Mouse (Mus musculus): ENCODE measurements around the gene B4galt4. TPM values are rescaled to one million over a fixed set of nuclear protein-coding genes. Genes with fewer than 3 reads are reported as not detected.

B4galt4 gene
- polyA plus RNA-seq (2014; fragmentation: Nextera tagmentation; extraction: Ambion mirVana), result 28.3 and 29.9 TPM in 2 replicates

DNA sequence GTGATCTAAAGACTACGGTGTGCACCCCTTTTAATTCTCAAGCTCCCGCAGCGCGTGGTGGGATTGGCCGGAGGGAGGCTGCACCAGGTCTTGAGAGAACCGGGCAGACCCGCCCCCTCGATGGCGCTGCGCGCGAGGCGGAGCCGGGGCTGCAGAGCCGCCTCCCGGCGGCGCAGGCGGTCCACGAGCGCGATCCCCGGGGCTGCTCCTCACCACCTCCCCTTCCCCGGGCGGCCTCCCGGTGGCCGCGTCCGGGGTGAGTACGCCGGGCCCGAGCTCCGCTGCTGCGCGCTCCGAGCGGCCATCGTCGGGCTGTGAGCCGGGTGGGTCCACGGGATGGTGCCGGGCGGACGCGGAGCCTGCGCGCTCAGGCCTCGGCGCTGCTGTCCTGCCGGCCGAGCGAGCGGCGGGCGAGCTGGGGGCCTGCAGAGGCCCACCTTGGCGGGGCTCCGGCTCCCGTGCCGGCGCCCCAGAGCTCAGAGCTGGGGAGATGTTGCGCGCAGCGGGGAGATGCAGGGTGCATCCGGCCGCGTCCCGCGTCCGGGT is at the start of gene B4galt4:
Gene B4galt4 (plus strand): TSS at position 152 of the 546 bp plus-strand sequence.
- no peaks in the 10 kb centered on the region for H3K9me3 ChIP-seq (ENCODE audit: control insufficient read depth, low read length)
- H3K27me3 ChIP-seq (ENCODE audit: control insufficient read depth, insufficient read depth, low read length), result no peaks in the 10 kb centered on the region; the same call in 1 of the 2 replicates
- no peaks in the 10 kb centered on the region for H3K4me1 ChIP-seq (replicated peaks; ENCODE audit: control insufficient read depth, insufficient read depth, low read length)
- DNase-seq (ENCODE audit: low spot score) (peak; percentile 87), ATAC-seq (replicated peaks; ENCODE audit: low FRiP score) (peak; percentile 94)
- H3K4me3 ChIP-seq (ENCODE audit: low read depth, low read length), result peak within 1 kb of the TSS; percentile 78
- peak within 1 kb of the TSS; percentile 50 for H3K27ac ChIP-seq (ENCODE audit: low read depth, low read length)
- WGBS, result 0% methylated on average over 66 of the region's 69 CpGs
- peak within 1 kb of the TSS; percentile 88 for H3K4me2 ChIP-seq (ENCODE audit: low read depth, low read length, severe bottlenecking)
- H3K9ac ChIP-seq (ENCODE audit: low read length), result peak within 1 kb of the TSS; percentile 78
- no peaks in the 10 kb centered on the region for H3K36me3 ChIP-seq (ENCODE audit: control insufficient read depth, insufficient read depth, low read length)

DNA sequence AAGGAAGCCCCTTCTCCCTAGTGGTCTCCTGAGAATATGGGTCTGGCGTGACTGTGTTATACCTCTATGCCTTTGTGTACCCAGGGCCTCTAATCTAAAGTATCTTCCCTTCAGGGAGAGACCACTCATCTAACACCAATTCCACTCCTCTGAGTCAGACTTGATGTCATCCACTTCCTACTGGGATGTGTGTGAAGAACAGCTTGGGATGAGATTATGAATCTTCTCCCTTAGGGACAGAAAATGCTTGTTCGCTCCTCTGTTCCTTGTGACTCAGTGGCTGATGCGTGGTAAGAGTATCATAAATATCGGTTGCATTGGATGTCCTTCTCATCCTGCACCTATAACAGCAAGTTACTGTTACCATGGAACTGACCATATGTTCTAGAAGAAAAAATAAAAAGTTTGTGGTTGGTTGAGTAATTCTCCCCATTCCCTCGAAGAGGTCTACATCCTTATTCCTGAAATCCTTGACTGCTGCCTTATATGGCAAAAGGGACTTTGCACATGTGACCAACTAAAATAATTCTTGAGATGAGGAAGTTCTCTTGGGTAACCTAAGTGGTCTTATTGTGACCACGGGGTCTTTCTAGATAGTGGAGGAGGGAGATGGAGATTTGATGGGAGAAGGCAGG is 47.0 kb upstream of the B4galt4 start:
- WGBS, result 90% methylated on average over 6 of the region's 6 CpGs

DNA sequence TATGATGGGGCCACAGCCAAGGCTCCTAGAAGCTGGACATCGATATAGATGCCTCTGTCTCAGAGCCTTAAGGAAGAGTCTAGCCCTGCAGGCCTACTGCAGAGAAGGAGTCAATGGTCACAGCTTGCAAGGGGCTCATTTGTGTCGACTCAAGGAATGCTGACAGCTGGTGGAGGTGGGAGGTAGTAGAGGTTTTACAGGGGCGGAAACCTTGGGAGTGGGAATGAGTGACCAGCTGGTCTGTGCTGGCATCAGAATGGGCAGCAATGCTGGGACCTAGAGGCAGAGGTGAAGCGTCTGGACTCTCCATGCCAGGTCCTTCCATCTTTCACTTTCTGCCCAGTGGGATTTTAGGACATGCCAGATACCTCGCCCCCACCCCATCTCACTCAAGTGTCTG is 46.5 kb upstream of the B4galt4 start:
- Histone ChIP-seq H3K9ac (ENCODE audit: low read length) (no peak overlapping the region), H3K27me3 (ENCODE audit: control insufficient read depth, insufficient read depth, low read length) (no peaks in the 10 kb centered on the region), H3K4me3 (ENCODE audit: low read depth, low read length) (no peak overlapping the region), H3K9me3 (ENCODE audit: control insufficient read depth, low read length) (no peaks in the 10 kb centered on the region), H3K4me1 (replicated peaks; ENCODE audit: control insufficient read depth, insufficient read depth, low read length) (no peaks in the 10 kb centered on the region), H3K36me3 (ENCODE audit: control insufficient read depth, insufficient read depth, low read length) (no peaks in the 10 kb centered on the region), H3K27ac (ENCODE audit: low read depth, low read length) (no peak overlapping the region), H3K4me2 (ENCODE audit: low read depth, low read length, severe bottlenecking) (no peak overlapping the region)
- 83% methylated on average over 5 of the region's 5 CpGs for WGBS
- ATAC-seq (replicated peaks; ENCODE audit: low FRiP score) (no peak), DNase-seq (ENCODE audit: low spot score) (no peak)

More for the DNA sequence above, 47.0 kb upstream of the B4galt4 start:
- Histone ChIP-seq H3K4me3 (ENCODE audit: low read depth, low read length) (no peak overlapping the region), H3K4me2 (ENCODE audit: low read depth, low read length, severe bottlenecking) (no peak overlapping the region), H3K27ac (ENCODE audit: low read depth, low read length) (no peak overlapping the region), H3K36me3 (ENCODE audit: control insufficient read depth, insufficient read depth, low read length) (no peaks in the 10 kb centered on the region), H3K9me3 (ENCODE audit: control insufficient read depth, low read length) (no peaks in the 10 kb centered on the region), H3K4me1 (replicated peaks; ENCODE audit: control insufficient read depth, insufficient read depth, low read length) (no peaks in the 10 kb centered on the region), H3K27me3 (ENCODE audit: control insufficient read depth, insufficient read depth, low read length) (no peaks in the 10 kb centered on the region), H3K9ac (ENCODE audit: low read length) (no peak overlapping the region)
- DNase-seq (ENCODE audit: low spot score), result no peak
- no peak for ATAC-seq (replicated peaks; ENCODE audit: low FRiP score)

DNA sequence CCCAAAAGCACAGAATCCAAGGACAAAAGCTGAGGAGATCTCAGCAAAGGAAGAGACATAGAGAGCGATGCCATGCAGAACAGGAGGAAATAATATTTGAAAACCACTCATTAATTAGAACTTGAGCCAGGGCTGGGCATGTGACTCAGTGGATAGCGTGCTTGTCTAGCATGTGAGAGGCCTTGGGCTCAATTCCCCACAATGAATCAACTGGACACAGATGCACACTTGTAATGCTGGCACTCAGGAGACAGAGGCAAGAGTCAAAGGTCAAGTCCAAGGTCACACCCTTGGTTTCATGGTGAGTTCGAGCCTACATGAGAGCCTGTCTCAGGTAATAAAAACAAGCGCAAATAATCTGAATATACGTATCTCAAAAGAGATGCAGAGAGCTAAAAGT is 44.5 kb upstream of the B4galt4 start:
- 88% methylated on average over 5 of the region's 5 CpGs for WGBS
- no peak overlapping the region for H3K9ac ChIP-seq (ENCODE audit: low read length)
- H3K27ac ChIP-seq (ENCODE audit: low read depth, low read length), result no peak overlapping the region
- H3K4me2 ChIP-seq (ENCODE audit: low read depth, low read length, severe bottlenecking), result no peak overlapping the region
- H3K4me3 ChIP-seq (ENCODE audit: low read depth, low read length), result no peak overlapping the region
- no peaks in the 10 kb centered on the region for H3K27me3 ChIP-seq (ENCODE audit: control insufficient read depth, insufficient read depth, low read length)
- H3K9me3 ChIP-seq (ENCODE audit: control insufficient read depth, low read length), result no peaks in the 10 kb centered on the region
- DNase-seq (ENCODE audit: low spot score) (no peak), ATAC-seq (replicated peaks; ENCODE audit: low FRiP score) (no peak)
- no peaks in the 10 kb centered on the region for H3K36me3 ChIP-seq (ENCODE audit: control insufficient read depth, insufficient read depth, low read length)
- H3K4me1 ChIP-seq (replicated peaks; ENCODE audit: control insufficient read depth, insufficient read depth, low read length), result peaks cover 3% of the 10 kb centered on the region; the same call in 1 of the 2 replicates

DNA sequence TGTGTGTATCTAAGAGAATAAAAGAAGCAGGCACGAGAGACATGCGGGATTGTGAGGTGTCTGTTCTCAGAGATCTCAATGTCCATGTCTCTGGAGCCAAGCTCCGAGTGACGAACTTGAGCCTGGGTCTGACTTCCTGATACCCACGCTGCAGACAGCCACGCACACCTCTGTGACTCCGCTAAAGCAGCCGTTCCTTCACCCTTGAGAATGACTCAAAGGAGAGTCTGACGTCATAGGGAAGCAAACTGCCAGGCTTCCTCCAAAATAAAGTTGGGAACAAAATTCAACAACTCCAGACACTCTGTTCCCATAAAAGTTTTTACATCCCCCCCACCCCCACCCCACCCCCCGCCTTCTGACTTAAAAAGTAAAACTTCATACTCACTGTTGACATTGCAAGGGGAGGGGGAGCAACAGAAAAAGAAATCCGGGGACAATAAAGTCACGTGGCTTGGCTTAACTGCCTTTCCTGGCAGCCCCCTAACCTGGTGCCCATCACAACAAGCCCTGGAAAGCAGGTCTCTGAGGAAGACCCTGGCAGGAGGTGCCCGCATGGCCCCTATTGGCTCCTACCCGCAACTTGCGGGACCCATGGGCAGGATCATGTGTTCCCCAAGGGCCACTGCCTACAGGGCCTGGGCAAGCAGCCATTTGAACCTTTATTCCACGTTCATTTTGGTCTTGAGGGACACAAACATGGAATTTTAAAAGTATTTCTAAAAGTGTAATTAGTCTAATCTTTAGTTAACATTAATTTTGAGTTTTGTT is 41.5 kb upstream of the B4galt4 start:
- Histone ChIP-seq H3K9ac (ENCODE audit: low read length) (no peak overlapping the region), H3K36me3 (ENCODE audit: control insufficient read depth, insufficient read depth, low read length) (no peaks in the 10 kb centered on the region), H3K9me3 (ENCODE audit: control insufficient read depth, low read length) (no peaks in the 10 kb centered on the region), H3K4me1 (replicated peaks; ENCODE audit: control insufficient read depth, insufficient read depth, low read length) (peaks cover 3% of the 10 kb centered on the region; the same call in 1 of the 2 replicates), H3K4me2 (ENCODE audit: low read depth, low read length, severe bottlenecking) (no peak overlapping the region), H3K27ac (ENCODE audit: low read depth, low read length) (no peak overlapping the region), H3K27me3 (ENCODE audit: control insufficient read depth, insufficient read depth, low read length) (no peaks in the 10 kb centered on the region), H3K4me3 (ENCODE audit: low read depth, low read length) (no peak overlapping the region)
- ATAC-seq (replicated peaks; ENCODE audit: low FRiP score) (no peak), DNase-seq (ENCODE audit: low spot score) (no peak)
- WGBS, result 83% methylated on average over 16 of the region's 16 CpGs

DNA sequence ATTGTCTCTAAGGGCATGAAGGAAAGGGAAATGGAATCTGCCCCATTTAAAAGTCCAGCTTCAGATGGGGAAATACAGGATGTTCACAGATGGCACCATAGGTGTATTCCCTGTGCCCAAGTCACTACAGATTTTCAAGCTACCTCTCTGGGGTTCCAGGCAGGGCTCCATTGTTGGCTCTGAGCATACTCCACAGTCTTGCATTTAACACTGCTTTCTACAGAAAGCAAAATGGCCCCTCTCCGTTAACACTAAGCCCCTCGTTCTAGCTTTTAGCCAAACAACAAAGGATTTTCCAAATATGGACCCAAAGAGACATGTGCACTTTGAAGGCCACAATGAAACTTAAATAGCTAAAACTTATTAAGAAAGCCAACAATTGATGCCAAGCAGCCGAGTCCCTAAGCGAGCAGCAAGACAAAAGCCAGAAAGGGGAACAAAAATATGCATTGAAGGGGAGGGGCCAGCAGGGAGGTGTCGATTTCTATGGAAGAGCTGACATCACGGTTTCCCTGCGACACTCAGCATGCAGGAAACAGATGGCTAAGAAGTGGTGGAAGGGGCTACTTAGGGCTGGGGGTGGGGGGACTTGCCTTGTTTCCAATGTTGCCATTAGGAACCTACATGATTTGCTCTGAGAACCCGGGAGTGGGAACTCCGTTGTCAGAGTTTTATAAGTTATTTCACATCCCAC is 40.4 kb upstream of the B4galt4 start:
- DNase-seq (ENCODE audit: low spot score), result no peak

DNA sequence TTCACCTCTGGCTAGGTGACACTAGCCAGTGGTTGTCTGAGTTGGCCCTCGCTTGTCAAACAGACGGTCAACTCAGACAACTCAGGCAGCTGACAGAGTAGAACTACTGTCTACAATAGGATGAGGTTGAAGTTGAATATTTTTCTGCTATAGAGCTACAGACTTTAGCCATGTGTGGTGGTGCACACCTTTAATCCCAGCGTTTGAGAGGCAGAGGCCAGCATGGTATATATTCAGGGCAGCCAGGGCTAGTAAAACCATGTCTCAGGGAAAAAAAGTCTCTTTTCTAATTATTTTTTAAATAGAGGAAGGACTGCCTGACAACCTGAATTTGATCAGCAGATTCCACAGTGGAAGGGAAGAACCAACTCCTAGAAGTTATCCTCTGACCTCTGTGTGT is 39.7 kb upstream of the B4galt4 start:
- H3K4me2 ChIP-seq (ENCODE audit: low read depth, low read length, severe bottlenecking), result no peak overlapping the region
- no peaks in the 10 kb centered on the region for H3K9me3 ChIP-seq (ENCODE audit: control insufficient read depth, low read length)
- no peaks in the 10 kb centered on the region for H3K36me3 ChIP-seq (ENCODE audit: control insufficient read depth, insufficient read depth, low read length)
- no peaks in the 10 kb centered on the region for H3K27me3 ChIP-seq (ENCODE audit: control insufficient read depth, insufficient read depth, low read length)
- H3K27ac ChIP-seq (ENCODE audit: low read depth, low read length), result no peak overlapping the region
- WGBS, result 85% methylated on average over 3 of the region's 3 CpGs
- ATAC-seq (replicated peaks; ENCODE audit: low FRiP score), result no peak
- no peak overlapping the region for H3K4me3 ChIP-seq (ENCODE audit: low read depth, low read length)
- peaks cover 3% of the 10 kb centered on the region; the same call in 1 of the 2 replicates for H3K4me1 ChIP-seq (replicated peaks; ENCODE audit: control insufficient read depth, insufficient read depth, low read length)
- DNase-seq (ENCODE audit: low spot score), result no peak
- no peak overlapping the region for H3K9ac ChIP-seq (ENCODE audit: low read length)

More for the DNA sequence above, 40.4 kb upstream of the B4galt4 start:
- WGBS, result 26% methylated on average over 9 of the region's 9 CpGs
- H3K36me3 ChIP-seq (ENCODE audit: control insufficient read depth, insufficient read depth, low read length), result no peaks in the 10 kb centered on the region
- H3K9ac ChIP-seq (ENCODE audit: low read length), result no peak overlapping the region; the same call in 1 of the 2 replicates
- H3K27ac ChIP-seq (ENCODE audit: low read depth, low read length), result no peak overlapping the region
- H3K4me3 ChIP-seq (ENCODE audit: low read depth, low read length), result no peak overlapping the region
- peaks cover 3% of the 10 kb centered on the region; the same call in 1 of the 2 replicates for H3K4me1 ChIP-seq (replicated peaks; ENCODE audit: control insufficient read depth, insufficient read depth, low read length)
- H3K4me2 ChIP-seq (ENCODE audit: low read depth, low read length, severe bottlenecking), result peak overlapping the region; percentile 13; the same call in 1 of the 2 replicates
- peak; percentile 76 for ATAC-seq (replicated peaks; ENCODE audit: low FRiP score)
- H3K27me3 ChIP-seq (ENCODE audit: control insufficient read depth, insufficient read depth, low read length), result no peaks in the 10 kb centered on the region
- no peaks in the 10 kb centered on the region for H3K9me3 ChIP-seq (ENCODE audit: control insufficient read depth, low read length)

DNA sequence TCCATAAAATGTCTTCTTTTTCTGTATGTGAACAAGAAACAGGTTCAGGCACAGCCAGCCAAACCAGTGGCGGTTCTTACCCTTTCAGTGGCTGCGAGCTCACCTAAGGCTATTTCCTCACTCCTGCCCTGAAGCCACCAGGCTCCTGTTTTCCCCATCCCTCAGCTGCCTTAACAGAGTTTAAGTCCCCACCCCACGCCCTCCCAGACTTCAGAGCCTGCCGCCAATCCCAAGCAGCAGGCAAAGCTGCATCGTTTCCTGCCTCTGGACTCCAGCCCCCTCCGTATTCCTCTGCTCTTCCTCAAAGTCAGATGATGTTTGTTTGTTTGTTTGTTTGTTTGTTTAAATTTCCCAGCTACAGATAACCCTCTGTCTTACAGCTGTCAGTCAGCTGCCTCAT is 38.6 kb upstream of the B4galt4 start:
- H3K9me3 ChIP-seq (ENCODE audit: control insufficient read depth, low read length), result no peaks in the 10 kb centered on the region
- ATAC-seq (replicated peaks; ENCODE audit: low FRiP score) (no peak), DNase-seq (ENCODE audit: low spot score) (no peak)
- no peak overlapping the region for H3K4me3 ChIP-seq (ENCODE audit: low read depth, low read length)
- no peaks in the 10 kb centered on the region for H3K36me3 ChIP-seq (ENCODE audit: control insufficient read depth, insufficient read depth, low read length)
- peaks cover 3% of the 10 kb centered on the region; the same call in 1 of the 2 replicates for H3K4me1 ChIP-seq (replicated peaks; ENCODE audit: control insufficient read depth, insufficient read depth, low read length)
- no peaks in the 10 kb centered on the region for H3K27me3 ChIP-seq (ENCODE audit: control insufficient read depth, insufficient read depth, low read length)
- H3K27ac ChIP-seq (ENCODE audit: low read depth, low read length), result no peak overlapping the region
- 51% methylated on average over 6 of the region's 6 CpGs for whole genome bisulfite sequencing
- H3K4me2 ChIP-seq (ENCODE audit: low read depth, low read length, severe bottlenecking), result no peak overlapping the region
- H3K9ac ChIP-seq (ENCODE audit: low read length), result no peak overlapping the region
